Mouse (Mus musculus): ENCODE data around the gene Kremen1. TPM values are rescaled to one million over a fixed set of nuclear protein-coding genes. Genes with fewer than 3 reads are reported as not detected.

Gene Kremen1
- total and polyA plus RNA-seq, 2 experiments from 2014 or later = 3.6 to 18.5 TPM

- no peak for TF ChIP-seq CTCF (IDR thresholded peaks at IDR 0.05; ENCODE audit: low read depth)
- ATAC-seq = no peak
These were observed 42.0 kb downstream of the Kremen1 start for GRCm38 (mm10) chr11:5219371-5219770.

DNA sequence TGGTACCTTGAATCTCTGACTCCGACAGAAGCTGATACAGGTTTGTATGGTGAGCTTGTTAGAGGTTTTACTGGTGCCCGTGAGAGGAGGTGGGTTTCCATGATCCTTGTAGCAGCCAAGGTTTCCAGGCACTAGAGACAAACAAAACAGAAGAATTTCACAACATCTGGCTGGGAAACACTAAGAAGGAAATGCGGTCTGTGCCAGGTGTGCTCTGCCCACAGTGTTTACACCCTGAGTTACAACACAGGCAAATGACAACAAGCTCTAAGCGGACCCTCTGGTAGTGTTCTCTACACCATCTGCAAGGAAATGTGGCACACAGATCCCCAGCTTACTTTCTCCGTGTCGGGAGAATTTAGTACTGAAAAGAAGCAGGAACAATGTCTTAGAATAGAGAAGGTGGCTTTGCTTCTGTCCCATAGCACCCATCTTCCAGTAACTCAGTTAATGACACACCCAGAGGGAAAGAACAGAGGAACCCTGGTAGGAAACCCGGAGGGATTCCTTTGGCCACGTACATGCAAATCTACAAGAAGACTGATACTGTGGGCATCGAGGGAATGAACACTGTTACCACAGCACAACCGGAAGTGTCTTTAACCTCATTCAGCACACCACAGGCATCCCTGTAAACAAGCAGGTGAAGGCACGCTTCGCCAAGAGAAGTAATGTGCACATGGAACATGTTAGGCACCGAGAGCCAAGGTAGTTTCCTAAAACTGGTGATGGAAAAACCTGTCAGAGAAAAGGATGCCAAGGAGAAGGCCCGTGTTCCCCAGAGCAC, 45.8 kb downstream of the Kremen1 start:
- TF ChIP-seq CTCF (IDR thresholded peaks at IDR 0.05; ENCODE audit: low read depth) = no peak
- Histone ChIP-seq H3K4me2 (ENCODE audit: low read depth, low read length) (no peak overlapping the region), H3K27me3 (ENCODE audit: insufficient read depth, low read length) (no peaks in the 10 kb centered on the region), H3K4me1 (ENCODE audit: insufficient read depth, low read length) (no peaks in the 10 kb centered on the region), H3K4me3 (ENCODE audit: low read length) (no peak overlapping the region), H3K36me3 (ENCODE audit: insufficient read depth, low read length) (no peaks in the 10 kb centered on the region), H3K27ac (no peak overlapping the region), H3K9ac (replicated peaks; ENCODE audit: low read length) (no peak overlapping the region), H3K9me3 (ENCODE audit: low read length) (no peaks in the 10 kb centered on the region)
- no peak for DNase-seq (ENCODE audit: low spot score)
- ATAC-seq = no peak
- WGBS = 85% methylated on average over 14 of the region's 14 CpGs

More at GRCm38 (mm10) chr11:5219371-5219770, 42.0 kb downstream of the Kremen1 start:
- H3K4me2 ChIP-seq (ENCODE audit: low read depth, low read length) = no peak overlapping the region
- H3K27me3 ChIP-seq (ENCODE audit: insufficient read depth, low read length) = no peaks in the 10 kb centered on the region
- no peak overlapping the region for H3K4me3 ChIP-seq (ENCODE audit: low read length)
- no peaks in the 10 kb centered on the region for H3K9me3 ChIP-seq (ENCODE audit: low read length)
- no peak overlapping the region for H3K9ac ChIP-seq (replicated peaks; ENCODE audit: low read length)
- H3K36me3 ChIP-seq (ENCODE audit: insufficient read depth, low read length) = no peaks in the 10 kb centered on the region
- H3K4me1 ChIP-seq (ENCODE audit: insufficient read depth, low read length) = no peaks in the 10 kb centered on the region
- no peak overlapping the region for H3K27ac ChIP-seq
- WGBS = 92% methylated on average over 4 of the region's 4 CpGs
- DNase-seq (ENCODE audit: low spot score) = no peak

- ATAC-seq (no peak), DNase-seq (ENCODE audit: low spot score) (no peak)
- Histone ChIP-seq H3K36me3 (ENCODE audit: insufficient read depth, low read length) (no peaks in the 10 kb centered on the region), H3K4me1 (ENCODE audit: insufficient read depth, low read length) (no peaks in the 10 kb centered on the region), H3K27me3 (ENCODE audit: insufficient read depth, low read length) (no peaks in the 10 kb centered on the region), H3K9me3 (ENCODE audit: low read length) (no peaks in the 10 kb centered on the region), H3K4me2 (ENCODE audit: low read depth, low read length) (no peak overlapping the region), H3K4me3 (ENCODE audit: low read length) (no peak overlapping the region), H3K9ac (replicated peaks; ENCODE audit: low read length) (no peak overlapping the region), H3K27ac (no peak overlapping the region)
- TF ChIP-seq CTCF (IDR thresholded peaks at IDR 0.05; ENCODE audit: low read depth) = no peak
- 93% methylated on average over 6 of the region's 6 CpGs for WGBS
These were observed 46.8 kb downstream of the Kremen1 start for GRCm38 (mm10) chr11:5214483-5215040.

- TF ChIP-seq CTCF (IDR thresholded peaks at IDR 0.05; ENCODE audit: low read depth) = no peak
- ATAC-seq (no peak), DNase-seq (ENCODE audit: low spot score) (no peak)
- no peaks in the 10 kb centered on the region for H3K27me3 ChIP-seq (ENCODE audit: insufficient read depth, low read length)
- 76% methylated on average over 6 of the region's 6 CpGs for WGBS
- no peaks in the 10 kb centered on the region for H3K36me3 ChIP-seq (ENCODE audit: insufficient read depth, low read length)
- no peaks in the 10 kb centered on the region for H3K4me1 ChIP-seq (ENCODE audit: insufficient read depth, low read length)
- no peak overlapping the region for H3K4me3 ChIP-seq (ENCODE audit: low read length)
- no peak overlapping the region for H3K9ac ChIP-seq (replicated peaks; ENCODE audit: low read length)
- no peak overlapping the region for H3K4me2 ChIP-seq (ENCODE audit: low read depth, low read length)
- H3K27ac ChIP-seq = no peak overlapping the region
- no peaks in the 10 kb centered on the region for H3K9me3 ChIP-seq (ENCODE audit: low read length)
These were observed 58.3 kb downstream of the Kremen1 start for GRCm38 (mm10) chr11:5203054-5203453.

DNA sequence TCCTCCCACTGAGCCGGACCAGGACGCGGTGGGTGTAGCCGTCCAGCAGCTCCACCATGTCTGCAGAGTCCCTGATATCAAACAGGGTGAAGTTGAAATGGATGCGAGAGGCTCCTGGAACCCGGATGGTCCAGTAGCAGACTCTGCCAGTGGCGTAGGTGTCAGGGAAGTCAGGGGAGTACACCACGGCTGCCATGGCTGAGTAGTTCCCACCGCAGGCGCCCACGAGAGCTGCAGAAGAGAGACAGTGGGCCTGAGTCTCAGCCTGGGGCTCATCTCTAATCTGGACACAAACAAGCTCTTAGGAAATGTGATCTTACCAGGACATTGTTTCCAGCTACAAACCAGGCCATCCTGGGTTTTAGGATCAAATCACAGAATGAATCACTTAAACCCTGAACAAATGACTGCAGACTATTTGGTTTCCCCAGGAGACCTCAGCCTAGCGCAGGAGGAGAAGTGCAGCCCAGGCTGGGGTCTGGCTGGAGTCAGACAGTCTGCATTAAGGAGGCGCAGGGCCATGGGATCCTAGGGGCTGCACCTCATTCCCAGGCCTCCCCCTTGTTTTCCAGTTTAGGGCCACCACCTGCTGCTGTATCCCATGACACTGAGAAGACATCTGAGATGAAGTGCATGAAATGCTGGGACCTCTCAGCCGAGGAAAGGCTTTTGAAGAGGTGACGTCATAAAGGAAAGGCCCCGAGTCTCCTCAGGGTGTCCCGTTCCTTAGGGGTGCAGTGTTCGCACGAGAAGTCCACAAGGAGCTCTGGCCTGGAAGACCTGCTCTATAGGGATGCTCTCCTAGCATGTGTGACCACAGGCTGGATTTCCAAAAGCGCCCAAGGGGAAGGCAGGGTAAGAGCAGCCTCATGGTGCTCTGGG, 59.3 kb downstream of the Kremen1 start:
- Histone ChIP-seq H3K9ac (replicated peaks; ENCODE audit: low read length) (no peak overlapping the region), H3K4me1 (ENCODE audit: insufficient read depth, low read length) (no peaks in the 10 kb centered on the region), H3K9me3 (ENCODE audit: low read length) (no peaks in the 10 kb centered on the region), H3K27ac (no peak overlapping the region), H3K4me2 (ENCODE audit: low read depth, low read length) (no peak overlapping the region), H3K4me3 (ENCODE audit: low read length) (no peak overlapping the region), H3K27me3 (ENCODE audit: insufficient read depth, low read length) (no peaks in the 10 kb centered on the region), H3K36me3 (ENCODE audit: insufficient read depth, low read length) (no peaks in the 10 kb centered on the region)
- ATAC-seq = no peak
- whole genome bisulfite sequencing = 85% methylated on average over 20 of the region's 20 CpGs
- no peak for TF ChIP-seq CTCF (IDR thresholded peaks at IDR 0.05; ENCODE audit: low read depth)
- DNase-seq (ENCODE audit: low spot score) = no peak

- ATAC-seq (no peak), DNase-seq (ENCODE audit: low spot score) (no peak)
- H3K4me2 ChIP-seq (ENCODE audit: low read depth, low read length) = no peak overlapping the region
These were observed 61.5 kb downstream of the Kremen1 start for GRCm38 (mm10) chr11:5199879-5200278.

More at GRCm38 (mm10) chr11:5199879-5200278, 61.5 kb downstream of the Kremen1 start:
- no peak overlapping the region for H3K4me3 ChIP-seq (ENCODE audit: low read length)
- no peaks in the 10 kb centered on the region for H3K27me3 ChIP-seq (ENCODE audit: insufficient read depth, low read length)
- H3K27ac ChIP-seq = no peak overlapping the region
- H3K36me3 ChIP-seq (ENCODE audit: insufficient read depth, low read length) = no peaks in the 10 kb centered on the region
- H3K9me3 ChIP-seq (ENCODE audit: low read length) = no peaks in the 10 kb centered on the region
- TF ChIP-seq CTCF (IDR thresholded peaks at IDR 0.05; ENCODE audit: low read depth) = no peak
- 93% methylated on average over 2 of the region's 2 CpGs for WGBS
- no peak overlapping the region for H3K9ac ChIP-seq (replicated peaks; ENCODE audit: low read length)
- no peaks in the 10 kb centered on the region for H3K4me1 ChIP-seq (ENCODE audit: insufficient read depth, low read length)

All from hindbrain, postnatal 0 days (tissue).